Mouse (Mus musculus) kidney, postnatal 0 days (tissue): ENCODE measurements at regions not wholly inside any gene's neighbourhood (a gene's known extent, or its start where the extent isn't known, plus 50 kb on each side); places are given as distances from the start of the nearest gene placed in this dataset.

Source experiments
- ATAC-seq: fragments of 200-750 bp; cut with Nextera tagmentation; replicated peaks from 2 replicates; pipeline ENCODE4 v1.8.0; 2017; ENCODE audit warnings: low read depth, moderate number of reproducible peaks, moderate TSS enrichment, moderate library complexity; ENCODE audit not compliant: low FRiP score
- DNase-seq: peaks from one replicate; pipeline ENCODE4 v3.0.0-alpha.2; 2016; ENCODE audit warnings: low spot score
- H3K27ac ChIP-seq: fragments of 300-500 bp; sonication (generic); 2 replicates; pipeline ENCODE4 v1.5.1; 2014; ENCODE audit warnings: mild to moderate bottlenecking
- H3K27me3 ChIP-seq: fragments of 300-500 bp; sonication (generic); 2 replicates; pipeline ENCODE4 v1.6.1; 2014; ENCODE audit warnings: low read length, mixed read lengths; ENCODE audit not compliant: insufficient read depth
- H3K36me3 ChIP-seq: fragments of 300-500 bp; sonication (generic); 2 replicates; pipeline ENCODE4 v1.6.1; 2014; ENCODE audit warnings: low read length, mixed read lengths; ENCODE audit not compliant: insufficient read depth
- H3K4me1 ChIP-seq: fragments of 300-500 bp; sonication (generic); replicated peaks from 2 replicates; pipeline ENCODE4 v1.6.1; 2014; ENCODE audit warnings: antibody characterized with exemption, low read length, mixed read lengths; ENCODE audit not compliant: insufficient read depth
- H3K4me2 ChIP-seq: fragments of 300-500 bp; sonication (generic); 2 replicates; pipeline ENCODE4 v1.6.1; 2014; ENCODE audit warnings: mild to moderate bottlenecking, low read length, moderate library complexity, mixed read lengths
- H3K4me3 ChIP-seq: fragments of 300-500 bp; sonication (generic); replicated peaks from 2 replicates; pipeline ENCODE4 v1.5.1; 2014; ENCODE audit warnings: low read depth, low read length
- H3K9ac ChIP-seq: fragments of 300-500 bp; sonication (generic); 2 replicates; pipeline ENCODE4 v1.6.1; 2014; ENCODE audit warnings: low read depth, low read length
- H3K9me3 ChIP-seq: fragments of 300-500 bp; sonication (generic); replicated peaks from 2 replicates; pipeline ENCODE4 v1.6.1; 2016; ENCODE audit warnings: low read length, inconsistent platforms, mixed read lengths
- CTCF ChIP-seq: IDR thresholded peaks from 2 replicates; pipeline ENCODE4 v1.5.1; 2016; ENCODE audit warnings: antibody characterized with exemption, low read depth, mild to moderate bottlenecking, moderate library complexity
- WGBS: fragments of 180-500 bp; shearing (Covaris S2); extraction: QIAGEN DNeasy Blood & Tissue Kit; methylation state at CpG from one replicate; pipeline ENCODE4 v1.1.7; 2014; 5-methylcytosine and 5-hydroxymethylcytosine counted together

DNA sequence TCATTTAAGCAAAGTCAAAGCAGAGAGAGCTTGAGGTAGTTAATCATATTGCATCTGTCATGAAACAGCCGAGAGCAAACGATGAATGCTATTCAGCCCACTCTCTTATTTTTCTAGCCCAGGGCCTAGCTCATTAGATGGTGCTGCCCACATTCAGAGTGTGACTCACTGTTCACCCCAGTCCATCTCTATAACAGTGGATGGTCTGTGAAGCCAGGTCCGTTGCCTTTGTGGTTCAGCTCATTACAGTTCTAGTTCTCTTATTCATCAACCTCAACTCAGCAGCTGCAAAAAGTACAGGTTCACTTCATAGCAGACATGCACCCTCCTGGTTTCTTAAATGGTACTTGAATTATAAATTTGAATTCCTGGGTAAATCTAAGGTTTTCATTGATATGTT is 551.2 kb downstream of the Ets1 start:
- 72% methylated on average over 3 of the region's 3 CpGs for WGBS
- no peaks in the 10 kb centered on the region for H3K27me3 ChIP-seq
- H3K36me3 ChIP-seq: no peaks in the 10 kb centered on the region
- no peak overlapping the region for H3K9ac ChIP-seq
- H3K27ac ChIP-seq: no peak overlapping the region
- H3K9me3 ChIP-seq: no peaks in the 10 kb centered on the region
- no peaks in the 10 kb centered on the region for H3K4me1 ChIP-seq
- no peak for DNase-seq
- TF ChIP-seq CTCF: no peak
- H3K4me2 ChIP-seq: no peak overlapping the region
- ATAC-seq: no peak
- no peak overlapping the region for H3K4me3 ChIP-seq

DNA sequence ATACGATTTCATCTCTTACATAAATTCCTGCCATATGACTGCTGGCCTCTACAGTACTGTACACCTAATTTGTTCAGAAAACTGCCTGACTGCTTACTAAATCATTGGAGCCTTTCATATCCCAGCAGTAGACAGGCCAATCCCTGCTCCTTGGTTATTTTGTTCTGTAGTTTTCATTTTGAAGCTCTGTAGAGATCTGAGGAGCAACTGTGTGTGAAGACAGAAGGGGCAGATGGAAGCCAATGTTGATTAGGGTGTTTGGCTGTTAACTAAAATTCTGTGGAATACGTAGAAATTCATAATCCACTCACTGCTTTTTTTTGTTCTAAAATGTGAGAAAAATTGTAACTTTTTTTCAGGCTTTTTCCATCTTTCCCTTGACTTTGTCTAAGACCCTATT is 573.1 kb downstream of the Ets1 start:
- no peak overlapping the region for H3K27ac ChIP-seq
- 86% methylated on average over 2 of the region's 2 CpGs for WGBS
- no peaks in the 10 kb centered on the region for H3K27me3 ChIP-seq
- H3K36me3 ChIP-seq: no peaks in the 10 kb centered on the region
- H3K4me3 ChIP-seq: no peak overlapping the region
- ATAC-seq: no peak
- no peaks in the 10 kb centered on the region for H3K4me1 ChIP-seq
- no peak overlapping the region for H3K4me2 ChIP-seq
- no peaks in the 10 kb centered on the region for H3K9me3 ChIP-seq
- TF ChIP-seq CTCF: no peak
- no peak overlapping the region for H3K9ac ChIP-seq
- DNase-seq: no peak

- WGBS: 73% methylated on average over 1 of the region's 1 CpGs
Measured at GRCm38 (mm10) chr9:33214523-33214922, 578.5 kb downstream of the Ets1 start.

DNA sequence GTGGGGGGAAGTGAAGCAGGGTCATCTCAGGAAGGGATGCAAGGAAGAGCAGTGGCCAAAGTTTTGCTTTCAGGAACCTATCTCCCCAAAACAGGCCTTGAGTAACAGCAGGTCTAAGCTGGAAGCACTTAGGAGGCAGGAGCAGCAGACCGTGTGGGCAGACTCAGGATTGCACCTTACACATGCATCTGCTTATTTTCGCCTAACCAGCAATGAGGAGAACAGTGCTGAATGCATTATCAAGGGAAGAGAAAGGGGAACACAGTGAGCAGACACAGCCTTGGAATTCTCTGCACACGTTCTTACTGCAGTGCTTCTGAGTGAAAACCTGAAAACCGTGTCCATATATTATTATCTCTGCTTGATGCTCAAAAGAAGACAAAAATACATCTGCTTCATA is 585.0 kb downstream of the Ets1 start:
- Histone ChIP-seq H3K4me2 (no peak overlapping the region), H3K9me3 (no peaks in the 10 kb centered on the region), H3K27ac (no peak overlapping the region), H3K36me3 (no peaks in the 10 kb centered on the region), H3K4me1 (no peaks in the 10 kb centered on the region), H3K9ac (no peak overlapping the region), H3K4me3 (no peak overlapping the region), H3K27me3 (no peaks in the 10 kb centered on the region)
- TF ChIP-seq CTCF: no peak
- DNase-seq: no peak
- ATAC-seq: no peak
- WGBS: 81% methylated on average over 4 of the region's 4 CpGs

More at GRCm38 (mm10) chr9:33214523-33214922, 578.5 kb downstream of the Ets1 start:
- Histone ChIP-seq H3K9me3 (no peaks in the 10 kb centered on the region), H3K4me3 (no peak overlapping the region), H3K9ac (no peak overlapping the region), H3K27me3 (no peaks in the 10 kb centered on the region), H3K4me1 (no peaks in the 10 kb centered on the region), H3K4me2 (no peak overlapping the region), H3K36me3 (no peaks in the 10 kb centered on the region), H3K27ac (no peak overlapping the region)
- ATAC-seq (no peak), DNase-seq (no peak)
- TF ChIP-seq CTCF: no peak

- WGBS: 60% methylated on average over 11 of the region's 11 CpGs
Measured at GRCm38 (mm10) chr9:33222066-33222805, 586.2 kb downstream of the Ets1 start.

DNA sequence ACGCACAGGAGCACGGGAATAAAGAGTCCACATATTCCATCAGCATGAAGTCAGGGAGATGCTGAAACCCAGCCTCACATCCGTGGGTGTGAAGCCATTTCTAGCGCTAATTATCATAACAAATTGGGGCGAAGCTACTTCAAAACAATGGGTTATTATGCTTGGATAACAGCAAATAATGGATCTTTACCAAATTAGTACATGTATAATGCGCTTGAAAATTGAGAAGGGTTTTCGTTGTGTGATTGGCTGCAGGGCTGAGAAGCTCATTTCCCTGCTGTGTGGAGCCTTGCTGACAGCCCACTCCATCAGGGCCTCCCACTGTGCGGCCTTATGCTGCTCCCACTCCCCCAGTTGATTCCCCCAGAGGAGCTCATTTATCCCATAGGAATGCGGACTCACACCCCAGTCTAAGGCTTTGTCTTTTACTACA is 597.7 kb downstream of the Ets1 start:
- Histone ChIP-seq H3K27me3 (no peaks in the 10 kb centered on the region), H3K27ac (no peak overlapping the region), H3K9ac (no peak overlapping the region), H3K4me3 (no peak overlapping the region), H3K4me2 (no peak overlapping the region), H3K4me1 (no peaks in the 10 kb centered on the region), H3K36me3 (no peaks in the 10 kb centered on the region), H3K9me3 (no peaks in the 10 kb centered on the region)
- 35% methylated on average over 9 of the region's 9 CpGs for WGBS
- ATAC-seq (no peak), DNase-seq (no peak)
- no peak for TF ChIP-seq CTCF

More at GRCm38 (mm10) chr9:33222066-33222805, 586.2 kb downstream of the Ets1 start:
- Histone ChIP-seq H3K27me3 (no peaks in the 10 kb centered on the region), H3K9ac (no peak overlapping the region), H3K27ac (no peak overlapping the region), H3K9me3 (no peaks in the 10 kb centered on the region), H3K4me1 (no peaks in the 10 kb centered on the region), H3K4me3 (no peak overlapping the region), H3K4me2 (no peak overlapping the region), H3K36me3 (no peaks in the 10 kb centered on the region)
- ATAC-seq: no peak
- no peak for TF ChIP-seq CTCF
- no peak for DNase-seq

DNA sequence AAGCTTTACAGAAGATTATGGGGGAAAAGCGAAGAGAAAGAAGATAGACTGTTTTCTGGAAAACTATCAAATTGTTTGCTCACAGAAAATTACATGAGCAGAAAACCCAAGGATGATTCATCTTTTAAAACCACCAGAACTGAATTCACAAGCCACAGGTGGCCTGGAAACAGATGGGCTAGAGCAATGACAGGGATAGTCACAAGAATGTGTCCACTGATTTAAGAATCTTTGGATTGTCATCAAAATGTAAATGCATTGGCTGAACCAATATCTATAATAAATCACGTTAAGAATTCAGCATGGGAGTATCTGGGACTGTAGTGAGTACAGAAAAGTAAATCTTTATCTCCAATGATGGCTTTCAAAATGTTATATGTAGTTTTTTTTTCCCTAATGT is 602.2 kb downstream of the Ets1 start:
- H3K36me3 ChIP-seq: no peaks in the 10 kb centered on the region
- DNase-seq (no peak), ATAC-seq (no peak)
- H3K4me3 ChIP-seq: no peak overlapping the region
- no peaks in the 10 kb centered on the region for H3K9me3 ChIP-seq
- H3K4me1 ChIP-seq: no peaks in the 10 kb centered on the region
- H3K4me2 ChIP-seq: no peak overlapping the region
- 86% methylated on average over 2 of the region's 2 CpGs for WGBS
- H3K27me3 ChIP-seq: no peaks in the 10 kb centered on the region
- no peak overlapping the region for H3K9ac ChIP-seq
- no peak overlapping the region for H3K27ac ChIP-seq
- no peak for TF ChIP-seq CTCF
